Mouse (Mus musculus) lung, postnatal 0 days (tissue): ENCODE results near the gene Gm11492. TPM values are rescaled to one million over a fixed set of nuclear protein-coding genes. Genes with fewer than 3 reads are reported as not detected.
A peak's percentile ranks its signal among the peaks of the same experiment; 100 is the strongest.

Experiments used
- ATAC-seq: fragments of 200-750 bp; cut with Nextera tagmentation; 2 replicates; pipeline ENCODE4 v1.8.0; 2017; ENCODE audit warnings: moderate library complexity
- DNase-seq: peaks from one replicate; pipeline ENCODE4 v3.0.0-alpha.2; 2016; ENCODE audit warnings: low spot score
- H3K27ac ChIP-seq: fragments of 300-500 bp; sonication (generic); 2 replicates; pipeline ENCODE4 v1.5.1; 2014; ENCODE audit warnings: antibody characterized with exemption, mild to moderate bottlenecking, low read length, mixed read lengths
- H3K27me3 ChIP-seq: fragments of 300-500 bp; sonication (generic); replicated peaks from 2 replicates; pipeline ENCODE4 v1.6.1; 2014; ENCODE audit warnings: low read length, mixed read lengths; ENCODE audit not compliant: insufficient read depth
- H3K36me3 ChIP-seq: fragments of 300-500 bp; sonication (generic); 2 replicates; pipeline ENCODE4 v1.6.1; 2014; ENCODE audit warnings: low read length, mixed read lengths; ENCODE audit not compliant: insufficient read depth
- H3K4me1 ChIP-seq: fragments of 300-500 bp; sonication (generic); 2 replicates; pipeline ENCODE4 v1.6.1; 2014; ENCODE audit warnings: antibody characterized with exemption, low read depth, low read length, mixed read lengths; ENCODE audit not compliant: insufficient read depth
- H3K4me2 ChIP-seq: fragments of 300-500 bp; sonication (generic); replicated peaks from 2 replicates; pipeline ENCODE4 v1.6.1; 2014; ENCODE audit warnings: low read depth, mild to moderate bottlenecking, low read length, moderate library complexity, mixed read lengths
- H3K4me3 ChIP-seq: fragments of 300-500 bp; sonication (generic); 2 replicates; pipeline ENCODE4 v1.5.1; 2014; ENCODE audit warnings: low read depth, low read length
- H3K9ac ChIP-seq: fragments of 300-500 bp; sonication (generic); replicated peaks from 2 replicates; pipeline ENCODE4 v1.6.1; 2014; ENCODE audit warnings: low read depth, mild to moderate bottlenecking
- H3K9me3 ChIP-seq: fragments of 300-500 bp; sonication (generic); 2 replicates; pipeline ENCODE4 v1.6.1; 2016; ENCODE audit warnings: low read length, mixed read lengths
- CTCF ChIP-seq: IDR thresholded peaks from 2 replicates; pipeline ENCODE4 v1.5.1; 2016; ENCODE audit warnings: antibody characterized with exemption, mild to moderate bottlenecking
- EP300 ChIP-seq: IDR thresholded peaks from 2 replicates; pipeline ENCODE4 v1.6.1; 2016; ENCODE audit warnings: antibody characterized with exemption, mild to moderate bottlenecking, control low read depth
- WGBS: fragments of 180-500 bp; shearing (Covaris S2); extraction: QIAGEN DNeasy Blood & Tissue Kit; methylation state at CpG from one replicate; pipeline ENCODE4 v1.1.7; 2014; 5-methylcytosine and 5-hydroxymethylcytosine counted together
- polyA plus RNA-seq: library from polyadenylated mRNA; unstranded; fragments of >200 nt; fragmentation: Nextera tagmentation; extraction: Ambion mirVana; gene quantifications from 2 replicates; pipeline ENCODE4 v1.2.1, GENCODE M21; 2015

The Gm11492 gene
- polyA plus RNA-seq, 1 experiment from 2014 or later, result not detected

GRCm38 (mm10) chr11:87531695-87532094 is 34.8 kb upstream of the Gm11492 start:
- no peak for TF ChIP-seq EP300
- TF ChIP-seq CTCF, result peak; percentile 40
- Histone ChIP-seq H3K27ac (no peak overlapping the region), H3K27me3 (no peaks in the 10 kb centered on the region), H3K4me1 (no peaks in the 10 kb centered on the region), H3K9me3 (no peaks in the 10 kb centered on the region), H3K36me3 (no peaks in the 10 kb centered on the region), H3K9ac (no peak overlapping the region), H3K4me3 (no peak overlapping the region), H3K4me2 (no peak overlapping the region)
- ATAC-seq (no peak), DNase-seq (peak; percentile 24)
- WGBS, result 50% methylated on average over 6 of the region's 6 CpGs

GRCm38 (mm10) chr11:87542285-87542684 is 24.2 kb upstream of the Gm11492 start:
- no peaks in the 10 kb centered on the region for H3K27me3 ChIP-seq
- DNase-seq (peak; percentile 23), ATAC-seq (no peak)
- no peak overlapping the region for H3K9ac ChIP-seq
- H3K9me3 ChIP-seq, result no peaks in the 10 kb centered on the region
- H3K36me3 ChIP-seq, result no peaks in the 10 kb centered on the region
- no peak overlapping the region for H3K4me3 ChIP-seq
- H3K4me1 ChIP-seq, result no peaks in the 10 kb centered on the region
- TF ChIP-seq CTCF (no peak), EP300 (no peak)
- WGBS, result 33% methylated on average over 8 of the region's 8 CpGs
- no peak overlapping the region for H3K4me2 ChIP-seq
- no peak overlapping the region for H3K27ac ChIP-seq

DNA sequence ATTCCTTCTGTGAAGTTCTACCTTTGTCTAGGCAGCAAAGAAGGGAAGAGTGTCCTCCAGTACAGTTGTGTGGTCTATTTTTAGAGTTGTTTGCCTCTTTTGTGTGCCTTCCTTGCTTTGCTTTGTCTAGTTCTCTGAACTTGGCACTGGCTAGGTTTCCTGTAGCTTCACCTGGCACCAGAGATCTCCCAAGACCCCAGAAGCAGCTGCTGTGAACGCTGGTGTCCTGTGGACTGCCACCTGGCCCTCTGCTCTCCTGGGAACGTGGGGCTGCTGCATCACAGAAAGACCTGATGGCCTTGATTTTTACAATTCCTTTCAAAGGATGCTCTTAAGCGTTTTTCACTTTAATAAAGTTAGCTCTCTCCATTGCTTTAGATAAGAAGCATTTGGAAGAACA is 23.5 kb upstream of the Gm11492 start:
- no peaks in the 10 kb centered on the region for H3K4me1 ChIP-seq
- no peak overlapping the region for H3K4me2 ChIP-seq
- ATAC-seq (no peak), DNase-seq (no peak)
- no peaks in the 10 kb centered on the region for H3K27me3 ChIP-seq
- WGBS, result 46% methylated on average over 3 of the region's 3 CpGs
- H3K9me3 ChIP-seq, result no peaks in the 10 kb centered on the region
- no peak overlapping the region for H3K4me3 ChIP-seq
- H3K9ac ChIP-seq, result no peak overlapping the region
- no peak overlapping the region for H3K27ac ChIP-seq
- H3K36me3 ChIP-seq, result no peaks in the 10 kb centered on the region
- TF ChIP-seq CTCF (no peak), EP300 (no peak)

DNA sequence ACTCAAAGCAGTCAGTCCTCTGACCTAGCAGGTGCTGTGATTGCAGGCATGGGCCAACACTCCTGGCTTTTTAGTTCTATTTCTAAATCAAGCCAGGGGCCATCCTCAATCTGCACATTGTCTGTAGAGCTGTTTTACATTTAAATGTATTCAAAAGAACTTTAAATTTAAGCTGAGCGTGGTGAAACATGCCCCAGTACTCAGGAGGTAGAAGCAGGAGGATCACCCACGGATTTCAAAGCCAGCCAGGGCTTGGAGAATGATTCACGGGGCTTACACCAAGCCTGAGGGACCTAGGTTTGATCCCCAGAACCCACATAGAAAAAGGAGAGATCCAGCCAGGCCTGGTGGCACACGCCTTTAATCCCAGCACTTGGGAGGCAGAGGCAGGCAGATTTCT is 13.1 kb upstream of the Gm11492 start:
- TF ChIP-seq CTCF (no peak), EP300 (no peak)
- Histone ChIP-seq H3K27ac (no peak overlapping the region), H3K4me2 (no peak overlapping the region), H3K9me3 (no peaks in the 10 kb centered on the region), H3K27me3 (no peaks in the 10 kb centered on the region), H3K4me3 (no peak overlapping the region), H3K9ac (no peak overlapping the region), H3K36me3 (no peaks in the 10 kb centered on the region), H3K4me1 (peaks cover 6% of the 10 kb centered on the region; the same call in 1 of the 2 replicates)
- 81% methylated on average over 4 of the region's 4 CpGs for WGBS
- DNase-seq (no peak), ATAC-seq (no peak)

DNA sequence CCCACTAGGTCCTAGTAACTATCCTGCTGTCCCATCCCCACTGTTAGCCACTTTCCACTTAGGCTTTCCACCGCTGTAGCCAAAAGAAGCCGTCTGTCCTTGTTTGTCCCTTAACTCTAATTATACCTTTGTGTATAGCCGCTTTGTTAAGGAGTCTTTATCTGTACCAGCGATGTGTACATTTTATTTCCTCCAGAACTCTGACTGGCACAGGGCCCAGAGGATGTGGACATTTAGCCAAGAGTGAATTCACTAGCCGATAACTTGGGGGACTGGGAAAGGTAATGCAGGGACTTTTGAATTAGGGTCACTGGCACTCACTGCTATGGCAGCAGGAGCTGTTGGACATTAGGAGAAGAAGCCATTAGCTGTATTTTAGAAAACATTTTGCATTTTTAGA is 12.1 kb upstream of the Gm11492 start:
- TF ChIP-seq EP300 (peak; percentile 85), CTCF (no peak)
- ATAC-seq (peak; percentile 65), DNase-seq (peak; percentile 49)
- H3K27ac ChIP-seq, result peak overlapping the region; percentile 60
- H3K4me3 ChIP-seq, result no peak overlapping the region
- no peak overlapping the region for H3K9ac ChIP-seq
- peaks cover 6% of the 10 kb centered on the region; the same call in 1 of the 2 replicates for H3K4me1 ChIP-seq
- no peak overlapping the region for H3K4me2 ChIP-seq
- H3K27me3 ChIP-seq, result no peaks in the 10 kb centered on the region
- WGBS, result 12% methylated on average over 5 of the region's 5 CpGs
- no peaks in the 10 kb centered on the region for H3K36me3 ChIP-seq
- no peaks in the 10 kb centered on the region for H3K9me3 ChIP-seq

- WGBS, result 14% methylated on average over 2 of the region's 2 CpGs
- Histone ChIP-seq H3K4me2 (no peak overlapping the region), H3K27me3 (no peaks in the 10 kb centered on the region), H3K27ac (peak overlapping the region; percentile 22; the same call in 1 of the 2 replicates), H3K4me3 (no peak overlapping the region), H3K4me1 (peaks cover 6% of the 10 kb centered on the region; the same call in 1 of the 2 replicates), H3K9ac (no peak overlapping the region), H3K36me3 (no peaks in the 10 kb centered on the region), H3K9me3 (no peaks in the 10 kb centered on the region)
- TF ChIP-seq EP300 (0 out of 2 replicates have a peak, but pooled peaks have one; percentile 48), CTCF (no peak)
- ATAC-seq (peak; percentile 80), DNase-seq (peak; percentile 71)
Measured at GRCm38 (mm10) chr11:87555106-87555703, 11.2 kb upstream of the Gm11492 start.

DNA sequence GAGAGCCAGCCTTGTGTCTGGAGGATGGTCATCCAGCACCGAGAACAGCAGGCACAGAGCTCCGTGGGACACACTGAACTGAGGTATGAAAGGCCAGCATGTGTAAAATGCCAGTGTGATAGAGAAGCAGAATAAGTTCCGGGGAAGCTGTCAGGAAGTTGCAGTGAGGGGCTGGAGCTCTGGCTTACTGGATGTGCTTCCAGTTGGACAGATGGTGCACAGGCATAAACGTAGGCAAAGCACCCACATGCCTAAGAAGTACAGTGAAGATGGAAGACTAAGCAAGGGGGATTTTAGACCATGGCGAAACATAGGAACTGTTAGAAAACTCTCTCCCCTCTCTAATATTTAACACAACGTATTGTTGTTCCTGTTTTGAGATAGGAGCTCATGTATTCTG is 5.2 kb upstream of the Gm11492 start:
- Histone ChIP-seq H3K4me2 (no peak overlapping the region), H3K36me3 (no peaks in the 10 kb centered on the region), H3K4me1 (no peaks in the 10 kb centered on the region), H3K27me3 (no peaks in the 10 kb centered on the region), H3K9ac (no peak overlapping the region), H3K4me3 (no peak overlapping the region), H3K27ac (no peak overlapping the region), H3K9me3 (no peaks in the 10 kb centered on the region)
- ATAC-seq (no peak), DNase-seq (no peak)
- no peak for TF ChIP-seq CTCF
- no peak for TF ChIP-seq EP300
- 49% methylated on average over 6 of the region's 6 CpGs for WGBS
